Mouse (Mus musculus) ZHBTc4 (cell line): ENCODE measurements around the gene Fam98b.
A peak's percentile ranks its signal among the peaks of the same experiment; 100 is the strongest.

Experiments
- DNase-seq: peaks from one replicate; pipeline ENCODE4 v3.0.0-alpha.2; 2011; ENCODE audit warnings: low read depth, low spot score

Gene Fam98b

GRCm38 (mm10) chr2:117249255-117250000, at the start of gene Fam98b:
TSS of gene Fam98b (plus strand) at chr2:117249739.
- DNase-seq: peak; percentile 97

GRCm38 (mm10) chr2:117200869-117201338, 48.6 kb upstream of the Fam98b start:
- DNase-seq: no peak

GRCm38 (mm10) chr2:117203350-117203749, 46.2 kb upstream of the Fam98b start:
- DNase-seq: no peak

- DNase-seq: no peak
Measured at GRCm38 (mm10) chr2:117204534-117204933, 45.0 kb upstream of the Fam98b start.

GRCm38 (mm10) chr2:117205066-117205465, 44.5 kb upstream of the Fam98b start:
- no peak for DNase-seq

GRCm38 (mm10) chr2:117210416-117211085, 39.0 kb upstream of the Fam98b start:
- peak; percentile 80 for DNase-seq

- peak; percentile 66 for DNase-seq
Measured at GRCm38 (mm10) chr2:117216152-117216551, 33.4 kb upstream of the Fam98b start.

- peak; percentile 40 for DNase-seq
Measured at GRCm38 (mm10) chr2:117217695-117218216, 31.8 kb upstream of the Fam98b start.

GRCm38 (mm10) chr2:117219536-117219935, 30.0 kb upstream of the Fam98b start:
- DNase-seq: no peak

- DNase-seq: no peak
Measured at GRCm38 (mm10) chr2:117222651-117223050, 26.9 kb upstream of the Fam98b start.

- no peak for DNase-seq
Measured at GRCm38 (mm10) chr2:117228601-117229125, 20.9 kb upstream of the Fam98b start.

GRCm38 (mm10) chr2:117230261-117230660, 19.3 kb upstream of the Fam98b start:
- DNase-seq: no peak

- DNase-seq: peak; percentile 90
Measured at GRCm38 (mm10) chr2:117231257-117231656, 18.3 kb upstream of the Fam98b start.

GRCm38 (mm10) chr2:117241953-117242352, 7.6 kb upstream of the Fam98b start:
- DNase-seq: no peak

GRCm38 (mm10) chr2:117250001-117250510, 517 bp downstream of the Fam98b start:
- DNase-seq: no peak

- DNase-seq: no peak
Measured at GRCm38 (mm10) chr2:117255415-117255814, 5.9 kb downstream of the Fam98b start.

GRCm38 (mm10) chr2:117257617-117258016, 8.1 kb downstream of the Fam98b start:
- DNase-seq: no peak

GRCm38 (mm10) chr2:117262184-117262583, 12.6 kb downstream of the Fam98b start:
- DNase-seq: no peak

GRCm38 (mm10) chr2:117263786-117264408, 14.4 kb downstream of the Fam98b start:
- peak; percentile 72 for DNase-seq

- DNase-seq: no peak
Measured at GRCm38 (mm10) chr2:117288291-117288690, 38.8 kb downstream of the Fam98b start.

- DNase-seq: peak; percentile 17
Measured at GRCm38 (mm10) chr2:117299596-117300448, 50.3 kb downstream of the Fam98b start.
